Mouse (Mus musculus): Measurements from ENCODE around the gene Stum. TPM values are rescaled to one million over a fixed set of nuclear protein-coding genes. Genes with fewer than 3 reads are reported as not detected.
"Not testable (repeated sequence)": the region's sequence is repeated elsewhere in the genome, so short reads cannot be mapped to it uniquely, and the experiment has no call there.

The Stum gene
- polyA plus RNA-seq (2015; fragmentation: Nextera tagmentation; extraction: Ambion mirVana), result 4.3 and 5.1 TPM in 2 replicates

- Histone ChIP-seq H3K27me3 (peaks cover 49% of the 10 kb centered on the region), H3K4me1 (replicated peaks) (peaks cover 31% of the 10 kb centered on the region), H3K4me2 (peak within 1 kb of the TSS; percentile 78), H3K36me3 (no peaks in the 10 kb centered on the region), H3K4me3 (peak within 1 kb of the TSS; percentile 52), H3K9me3 (no peaks in the 10 kb centered on the region), H3K27ac (no peak within 1 kb of the TSS; the same call in 1 of the 2 replicates), H3K9ac (peak within 1 kb of the TSS; percentile 71)
- WGBS, result 4% methylated on average over 38 of the region's 40 CpGs
- peak; percentile 81 for ATAC-seq (ENCODE audit: low FRiP score)
Observed at GRCm38 (mm10) chr1:180483399-180484291, at the start of gene Stum. Gene Stum, minus strand, starts transcription at chr1:180483504.

GRCm38 (mm10) chr1:180532671-180533070, 49.4 kb upstream of the Stum start:
- 97% methylated on average over 11 of the region's 11 CpGs for WGBS
- Histone ChIP-seq H3K4me1 (replicated peaks) (peaks cover 21% of the 10 kb centered on the region), H3K9ac (no peak overlapping the region), H3K36me3 (no peaks in the 10 kb centered on the region), H3K9me3 (peaks cover 16% of the 10 kb centered on the region), H3K27ac (no peak overlapping the region), H3K27me3 (no peaks in the 10 kb centered on the region), H3K4me2 (no peak overlapping the region), H3K4me3 (no peak overlapping the region)
- ATAC-seq (ENCODE audit: low FRiP score), result no peak

- ATAC-seq (ENCODE audit: low FRiP score), result no peak
- H3K27ac ChIP-seq, result no peak overlapping the region
- H3K9me3 ChIP-seq, result peaks cover 16% of the 10 kb centered on the region
- WGBS, result 61% methylated on average over 8 of the region's 8 CpGs
- H3K4me2 ChIP-seq, result no peak overlapping the region
- H3K27me3 ChIP-seq, result no peaks in the 10 kb centered on the region
- H3K4me3 ChIP-seq, result no peak overlapping the region
- H3K9ac ChIP-seq, result no peak overlapping the region
- no peaks in the 10 kb centered on the region for H3K36me3 ChIP-seq
- peaks cover 23% of the 10 kb centered on the region for H3K4me1 ChIP-seq (replicated peaks)
Observed at GRCm38 (mm10) chr1:180530457-180531263, 47.4 kb upstream of the Stum start.

GRCm38 (mm10) chr1:180529847-180530246, 46.5 kb upstream of the Stum start:
- WGBS, result 91% methylated on average over 7 of the region's 7 CpGs
- Histone ChIP-seq H3K9ac (no peak overlapping the region), H3K4me2 (no peak overlapping the region), H3K4me1 (replicated peaks) (peaks cover 23% of the 10 kb centered on the region), H3K27ac (no peak overlapping the region), H3K27me3 (no peaks in the 10 kb centered on the region), H3K36me3 (no peaks in the 10 kb centered on the region), H3K9me3 (peaks cover 16% of the 10 kb centered on the region), H3K4me3 (no peak overlapping the region)
- no peak for ATAC-seq (ENCODE audit: low FRiP score)

- no peak for ATAC-seq (ENCODE audit: low FRiP score)
- Histone ChIP-seq H3K27me3 (no peaks in the 10 kb centered on the region), H3K4me3 (no peak overlapping the region), H3K4me2 (no peak overlapping the region), H3K36me3 (no peaks in the 10 kb centered on the region), H3K9me3 (no peaks in the 10 kb centered on the region), H3K27ac (no peak overlapping the region), H3K9ac (no peak overlapping the region), H3K4me1 (replicated peaks) (peaks cover 16% of the 10 kb centered on the region)
- 68% methylated on average over 1 of the region's 1 CpGs for WGBS
Observed at GRCm38 (mm10) chr1:180525301-180525700, 42.0 kb upstream of the Stum start.

GRCm38 (mm10) chr1:180523320-180523719, 40.0 kb upstream of the Stum start:
- Histone ChIP-seq H3K27me3 (no peaks in the 10 kb centered on the region), H3K4me1 (replicated peaks) (peaks cover 13% of the 10 kb centered on the region; the same call in 1 of the 2 replicates), H3K4me2 (no peak overlapping the region), H3K27ac (no peak overlapping the region), H3K9me3 (no peaks in the 10 kb centered on the region), H3K9ac (no peak overlapping the region), H3K4me3 (no peak overlapping the region), H3K36me3 (no peaks in the 10 kb centered on the region)
- ATAC-seq (ENCODE audit: low FRiP score), result no peak
- 87% methylated on average over 2 of the region's 2 CpGs for WGBS

GRCm38 (mm10) chr1:180520190-180520589, 36.9 kb upstream of the Stum start:
- H3K4me1 ChIP-seq (replicated peaks), result peaks cover 6% of the 10 kb centered on the region; the same call in 1 of the 2 replicates
- H3K4me2 ChIP-seq, result no peak overlapping the region
- H3K27ac ChIP-seq, result no peak overlapping the region
- no peak overlapping the region for H3K4me3 ChIP-seq
- H3K9me3 ChIP-seq, result no peaks in the 10 kb centered on the region
- 46% methylated on average over 7 of the region's 7 CpGs for WGBS
- H3K36me3 ChIP-seq, result no peaks in the 10 kb centered on the region
- no peak overlapping the region for H3K9ac ChIP-seq
- H3K27me3 ChIP-seq, result no peaks in the 10 kb centered on the region
- no peak for ATAC-seq (ENCODE audit: low FRiP score)

GRCm38 (mm10) chr1:180519520-180519919, 36.2 kb upstream of the Stum start:
- Histone ChIP-seq H3K4me2 (no peak overlapping the region), H3K9me3 (no peaks in the 10 kb centered on the region), H3K27ac (no peak overlapping the region), H3K36me3 (no peaks in the 10 kb centered on the region), H3K27me3 (no peaks in the 10 kb centered on the region), H3K4me1 (replicated peaks) (peaks cover 6% of the 10 kb centered on the region; the same call in 1 of the 2 replicates), H3K4me3 (no peak overlapping the region), H3K9ac (no peak overlapping the region)
- 89% methylated on average over 8 of the region's 8 CpGs for WGBS
- ATAC-seq (ENCODE audit: low FRiP score), result no peak

GRCm38 (mm10) chr1:180518899-180519298, 35.6 kb upstream of the Stum start:
- H3K4me3 ChIP-seq; H3K4me1 ChIP-seq (replicated peaks); ATAC-seq (ENCODE audit: low FRiP score); H3K27ac ChIP-seq; H3K9me3 ChIP-seq; H3K4me2 ChIP-seq; H3K27me3 ChIP-seq; H3K9ac ChIP-seq; H3K36me3 ChIP-seq: not testable (repeated sequence)
- 95% methylated on average over 7 of the region's 7 CpGs for WGBS

GRCm38 (mm10) chr1:180518412-180518811, 35.1 kb upstream of the Stum start:
- WGBS, result 76% methylated on average over 8 of the region's 8 CpGs
- no peak overlapping the region for H3K4me2 ChIP-seq
- H3K4me3 ChIP-seq, result no peak overlapping the region
- no peak overlapping the region for H3K9ac ChIP-seq
- no peaks in the 10 kb centered on the region for H3K36me3 ChIP-seq
- ATAC-seq (ENCODE audit: low FRiP score), result no peak
- H3K9me3 ChIP-seq, result no peaks in the 10 kb centered on the region
- H3K27ac ChIP-seq, result no peak overlapping the region
- no peaks in the 10 kb centered on the region for H3K27me3 ChIP-seq
- H3K4me1 ChIP-seq (replicated peaks), result peaks cover 6% of the 10 kb centered on the region; the same call in 1 of the 2 replicates

- Histone ChIP-seq H3K27ac (no peak overlapping the region), H3K27me3 (no peaks in the 10 kb centered on the region), H3K4me2 (no peak overlapping the region), H3K9me3 (no peaks in the 10 kb centered on the region), H3K4me3 (no peak overlapping the region), H3K36me3 (no peaks in the 10 kb centered on the region), H3K4me1 (replicated peaks) (peaks cover 6% of the 10 kb centered on the region; the same call in 1 of the 2 replicates), H3K9ac (no peak overlapping the region)
- 75% methylated on average over 10 of the region's 10 CpGs for WGBS
- no peak for ATAC-seq (ENCODE audit: low FRiP score)
Observed at GRCm38 (mm10) chr1:180517390-180518054, 34.2 kb upstream of the Stum start.

GRCm38 (mm10) chr1:180514077-180514476, 30.8 kb upstream of the Stum start:
- no peaks in the 10 kb centered on the region for H3K36me3 ChIP-seq
- 79% methylated on average over 2 of the region's 2 CpGs for WGBS
- ATAC-seq (ENCODE audit: low FRiP score), result no peak
- no peak overlapping the region for H3K9ac ChIP-seq
- no peaks in the 10 kb centered on the region for H3K27me3 ChIP-seq
- no peak overlapping the region for H3K27ac ChIP-seq
- H3K4me3 ChIP-seq, result no peak overlapping the region
- no peaks in the 10 kb centered on the region for H3K4me1 ChIP-seq (replicated peaks)
- no peaks in the 10 kb centered on the region for H3K9me3 ChIP-seq
- no peak overlapping the region for H3K4me2 ChIP-seq
